Mouse (Mus musculus) lung, embryonic 16.5 days (tissue): ENCODE data around the gene Smad3. TPM values are rescaled to one million over a fixed set of nuclear protein-coding genes. Genes with fewer than 3 reads are reported as not detected.

Experiments
- ATAC-seq: fragments of 200-750 bp; cut with Nextera tagmentation; 2 replicates; pipeline ENCODE4 v1.8.0; 2017; ENCODE audit warnings: low read depth, mild to moderate bottlenecking, moderate library complexity
- H3K27ac ChIP-seq: fragments of 300-500 bp; sonication (generic); 2 replicates; pipeline ENCODE4 v1.5.1; 2014; ENCODE audit warnings: mild to moderate bottlenecking, control low read depth, low read length
- H3K27me3 ChIP-seq: fragments of 300-500 bp; sonication (generic); 2 replicates; pipeline ENCODE4 v1.6.1; 2014; ENCODE audit warnings: low read depth, low read length, mixed read lengths; ENCODE audit not compliant: control insufficient read depth, insufficient read depth
- H3K36me3 ChIP-seq: fragments of 300-500 bp; sonication (generic); 2 replicates; pipeline ENCODE4 v1.6.1; 2014; ENCODE audit warnings: low read length; ENCODE audit not compliant: control insufficient read depth, insufficient read depth
- H3K4me1 ChIP-seq: fragments of 300-500 bp; sonication (generic); replicated peaks from 2 replicates; pipeline ENCODE4 v1.6.1; 2014; ENCODE audit warnings: low read length, mixed read lengths; ENCODE audit not compliant: control insufficient read depth, insufficient read depth
- H3K4me2 ChIP-seq: fragments of 300-500 bp; sonication (generic); 2 replicates; pipeline ENCODE4 v1.6.1; 2014; ENCODE audit warnings: low read depth, low read length, control low read depth
- H3K4me3 ChIP-seq: fragments of 300-500 bp; sonication (generic); 2 replicates; pipeline ENCODE4 v1.5.1; 2014; ENCODE audit warnings: mild to moderate bottlenecking, low read length, control low read depth
- H3K9ac ChIP-seq: fragments of 300-500 bp; sonication (generic); 2 replicates; pipeline ENCODE4 v1.6.1; 2014; ENCODE audit warnings: low read length, control low read depth
- H3K9me3 ChIP-seq: fragments of 300-500 bp; sonication (generic); 2 replicates; pipeline ENCODE4 v1.6.1; 2016; ENCODE audit warnings: low read length; ENCODE audit not compliant: control insufficient read depth
- WGBS: fragments of 180-500 bp; shearing (Covaris S2); extraction: QIAGEN DNeasy Blood & Tissue Kit; methylation state at CpG from one replicate; pipeline ENCODE4 v1.1.7; 2014; 5-methylcytosine and 5-hydroxymethylcytosine counted together
- polyA plus RNA-seq: library from polyadenylated mRNA; unstranded; fragments of >200 nt; fragmentation: Nextera tagmentation; extraction: Ambion mirVana; gene quantifications from 2 replicates; pipeline ENCODE4 v1.2.1, GENCODE M21; 2015

Gene Smad3
- polyA plus RNA-seq, 1 experiment from 2014 or later: 18.0 TPM

DNA sequence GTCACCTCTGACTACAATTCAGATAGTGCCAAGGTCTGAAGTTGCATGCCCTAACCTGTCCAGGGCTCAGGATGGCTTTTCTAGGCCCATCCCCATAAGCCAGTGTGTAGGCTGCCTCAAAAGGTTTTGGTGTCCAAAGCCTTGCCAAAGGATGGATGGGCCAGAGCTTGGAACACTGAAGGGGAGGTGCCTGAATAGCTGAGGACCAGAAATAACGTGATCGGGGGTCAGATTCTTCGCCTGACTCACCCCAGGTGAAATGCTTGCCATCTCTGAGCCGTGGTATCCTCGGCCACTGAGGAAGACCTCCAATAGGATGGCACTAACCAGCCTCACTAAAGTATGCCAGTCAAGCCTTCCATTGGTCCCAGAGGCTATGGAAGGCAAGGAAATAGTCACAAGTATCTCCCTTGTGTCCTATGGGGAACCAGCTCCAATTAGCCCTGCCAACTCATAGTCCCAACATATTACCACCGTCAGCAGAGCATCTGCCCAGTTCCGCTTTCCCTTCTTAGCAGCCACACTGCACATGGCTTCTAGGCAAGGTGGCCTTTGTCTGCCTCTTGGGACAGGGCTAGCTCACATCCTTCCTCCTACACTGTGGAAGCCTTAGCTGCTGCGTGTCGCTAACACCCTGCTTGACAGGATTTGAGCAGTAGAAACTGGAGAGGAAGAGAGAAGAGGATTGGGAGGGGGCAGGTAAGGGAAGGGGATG lies 26.5 kb downstream of the Smad3 start:
- Histone ChIP-seq H3K9ac (no peak overlapping the region), H3K4me2 (no peak overlapping the region), H3K4me1 (peaks cover 34% of the 10 kb centered on the region), H3K27me3 (no peaks in the 10 kb centered on the region), H3K36me3 (no peaks in the 10 kb centered on the region), H3K4me3 (no peak overlapping the region), H3K27ac (no peak overlapping the region), H3K9me3 (no peaks in the 10 kb centered on the region)
- WGBS: 69% methylated on average over 9 of the region's 9 CpGs
- no peak for ATAC-seq

- Histone ChIP-seq H3K9me3 (no peaks in the 10 kb centered on the region), H3K4me2 (no peak overlapping the region), H3K27ac (no peak overlapping the region), H3K4me3 (no peak overlapping the region), H3K9ac (no peak overlapping the region), H3K36me3 (no peaks in the 10 kb centered on the region), H3K27me3 (no peaks in the 10 kb centered on the region), H3K4me1 (peaks cover 29% of the 10 kb centered on the region)
- 62% methylated on average over 10 of the region's 10 CpGs for WGBS
- ATAC-seq: no peak
These were observed 28.8 kb downstream of the Smad3 start for GRCm38 (mm10) chr9:63728969-63729368.

DNA sequence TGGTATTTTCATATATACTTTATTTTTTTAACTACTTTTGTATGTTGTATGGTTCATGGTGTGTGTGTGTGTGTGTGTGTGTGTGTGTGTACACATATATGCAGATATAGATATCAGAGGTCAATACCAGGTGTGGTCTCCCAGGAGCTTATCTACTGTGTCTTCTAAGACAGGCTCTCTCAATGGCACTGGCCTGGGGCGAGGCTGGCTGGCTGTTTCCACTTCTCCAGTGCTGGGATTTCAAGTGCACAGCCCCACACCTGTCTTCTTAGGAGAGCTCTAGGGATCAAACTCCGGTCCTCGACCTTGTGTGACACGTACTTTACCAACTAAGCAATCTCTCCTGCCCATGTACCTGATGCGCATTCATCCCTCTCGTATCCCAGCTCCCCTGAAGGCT lies 30.7 kb downstream of the Smad3 start:
- Histone ChIP-seq H3K36me3 (no peaks in the 10 kb centered on the region), H3K9me3 (no peaks in the 10 kb centered on the region), H3K4me2 (no peak overlapping the region), H3K4me3 (no peak overlapping the region), H3K4me1 (peaks cover 41% of the 10 kb centered on the region), H3K27me3 (no peaks in the 10 kb centered on the region), H3K27ac (peak overlapping the region; percentile 87), H3K9ac (no peak overlapping the region)
- 63% methylated on average over 6 of the region's 6 CpGs for WGBS
- no peak for ATAC-seq

DNA sequence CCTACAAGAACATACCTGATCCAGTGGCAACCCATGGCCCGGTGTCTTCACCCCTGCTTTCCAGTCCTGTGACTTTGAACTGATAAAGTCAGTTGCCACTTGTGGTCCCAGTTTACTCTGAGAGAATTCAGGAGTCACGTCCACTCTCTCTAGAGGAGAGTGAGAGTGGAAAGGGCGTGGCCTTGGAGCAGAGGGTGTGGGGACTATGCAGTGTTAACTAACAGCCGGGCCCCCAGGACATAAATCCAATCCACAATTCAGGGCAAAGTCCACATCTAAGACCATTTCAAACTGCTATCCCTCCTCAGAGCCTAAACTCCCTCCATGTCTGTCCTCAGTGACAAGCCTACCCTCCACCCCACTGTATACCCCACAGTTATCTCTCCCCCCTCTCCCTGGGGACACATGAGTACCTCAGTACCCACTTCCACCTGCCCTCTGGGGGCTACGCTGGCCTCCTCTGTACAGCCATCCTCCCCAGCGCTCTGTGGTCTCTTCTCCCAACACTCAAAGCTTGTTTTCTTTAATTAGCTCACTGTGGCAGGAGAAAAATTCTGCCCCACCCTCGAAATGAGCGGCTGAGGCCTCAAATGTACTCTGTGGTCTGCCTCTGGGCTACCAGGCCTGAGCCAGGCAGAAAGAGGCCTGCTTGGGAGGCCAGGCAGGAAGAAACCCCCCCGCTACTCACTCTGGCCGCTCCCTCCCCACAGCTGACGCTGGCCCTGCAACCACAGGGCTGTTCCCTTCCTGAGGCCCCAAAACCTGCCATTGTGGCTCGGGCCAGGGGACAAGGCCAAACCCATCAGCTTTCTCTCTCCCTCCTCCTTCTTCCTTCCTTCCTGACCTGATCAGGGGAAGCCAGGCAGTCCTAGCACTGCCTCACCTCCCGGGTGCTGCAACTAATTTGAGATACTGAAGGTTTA lies 31.4 kb downstream of the Smad3 start:
- WGBS: 36% methylated on average over 13 of the region's 13 CpGs
- ATAC-seq: peak; percentile 67
- no peaks in the 10 kb centered on the region for H3K36me3 ChIP-seq
- no peaks in the 10 kb centered on the region for H3K27me3 ChIP-seq
- no peak overlapping the region for H3K4me2 ChIP-seq
- peak overlapping the region; percentile 87 for H3K27ac ChIP-seq
- no peaks in the 10 kb centered on the region for H3K9me3 ChIP-seq
- no peak overlapping the region for H3K4me3 ChIP-seq
- peaks cover 46% of the 10 kb centered on the region for H3K4me1 ChIP-seq
- peak overlapping the region; percentile 52 for H3K9ac ChIP-seq

DNA sequence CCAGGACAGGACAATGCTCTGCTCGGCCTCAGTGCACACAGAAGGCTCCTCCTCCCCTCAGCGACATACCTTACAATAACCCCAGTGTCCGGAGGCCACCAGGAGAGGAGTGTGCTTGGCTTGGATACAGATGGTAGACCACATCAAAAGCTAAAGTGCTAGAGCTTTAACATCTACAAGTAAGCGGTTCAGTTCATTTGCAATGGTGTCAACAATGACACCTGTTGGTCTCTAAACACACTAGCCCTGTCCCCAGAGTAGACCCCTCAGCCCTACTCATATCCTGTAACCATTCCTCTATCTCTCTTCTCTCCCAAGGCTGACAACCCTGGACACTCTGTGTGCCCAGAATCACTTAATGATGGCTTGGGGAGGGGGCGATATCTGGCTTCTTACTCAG lies 33.0 kb downstream of the Smad3 start:
- no peaks in the 10 kb centered on the region for H3K27me3 ChIP-seq
- H3K9me3 ChIP-seq: no peaks in the 10 kb centered on the region
- ATAC-seq: no peak
- H3K27ac ChIP-seq: no peak overlapping the region
- H3K9ac ChIP-seq: no peak overlapping the region
- H3K4me1 ChIP-seq: peaks cover 60% of the 10 kb centered on the region
- H3K36me3 ChIP-seq: no peaks in the 10 kb centered on the region
- H3K4me2 ChIP-seq: no peak overlapping the region
- 78% methylated on average over 5 of the region's 5 CpGs for WGBS
- no peak overlapping the region for H3K4me3 ChIP-seq

DNA sequence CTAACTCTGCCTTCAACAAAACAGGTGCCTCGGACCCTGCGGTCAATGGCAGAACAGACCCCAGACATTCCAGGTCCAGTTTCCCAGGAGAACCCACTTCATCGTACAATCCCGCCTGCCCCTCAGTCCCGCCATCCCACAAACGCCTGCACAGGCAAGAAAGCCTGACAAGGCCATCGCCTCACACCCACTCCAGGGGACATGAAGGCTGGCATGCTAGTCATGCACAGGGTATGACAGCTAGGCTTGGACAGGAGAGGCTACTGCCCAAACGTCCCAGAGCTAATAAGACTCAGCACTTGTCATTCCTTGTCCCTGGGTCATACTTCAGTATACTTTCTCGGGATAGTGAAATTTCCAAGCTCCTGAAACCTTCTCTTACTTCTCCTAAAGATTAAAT lies 34.9 kb downstream of the Smad3 start:
- Histone ChIP-seq H3K4me1 (peaks cover 57% of the 10 kb centered on the region), H3K27ac (no peak overlapping the region), H3K9ac (no peak overlapping the region), H3K9me3 (no peaks in the 10 kb centered on the region), H3K4me2 (no peak overlapping the region), H3K27me3 (no peaks in the 10 kb centered on the region), H3K4me3 (no peak overlapping the region), H3K36me3 (no peaks in the 10 kb centered on the region; the same call in 1 of the 2 replicates)
- 69% methylated on average over 9 of the region's 9 CpGs for WGBS
- no peak for ATAC-seq

GRCm38 (mm10) chr9:63722350-63722749 lies 35.4 kb downstream of the Smad3 start:
- ATAC-seq: no peak
- 67% methylated on average over 7 of the region's 7 CpGs for WGBS
- Histone ChIP-seq H3K27ac (peak overlapping the region; percentile 27; the same call in 1 of the 2 replicates), H3K4me2 (no peak overlapping the region), H3K4me3 (no peak overlapping the region), H3K4me1 (peaks cover 59% of the 10 kb centered on the region), H3K9me3 (no peaks in the 10 kb centered on the region), H3K27me3 (no peaks in the 10 kb centered on the region), H3K36me3 (no peaks in the 10 kb centered on the region; the same call in 1 of the 2 replicates), H3K9ac (no peak overlapping the region)

GRCm38 (mm10) chr9:63721573-63722275 lies 36.1 kb downstream of the Smad3 start:
- Histone ChIP-seq H3K4me2 (no peak overlapping the region), H3K36me3 (no peaks in the 10 kb centered on the region; the same call in 1 of the 2 replicates), H3K4me1 (peaks cover 59% of the 10 kb centered on the region), H3K27ac (peak overlapping the region; percentile 27; the same call in 1 of the 2 replicates), H3K9me3 (no peaks in the 10 kb centered on the region), H3K27me3 (no peaks in the 10 kb centered on the region), H3K4me3 (no peak overlapping the region), H3K9ac (no peak overlapping the region)
- 59% methylated on average over 9 of the region's 9 CpGs for WGBS
- no peak for ATAC-seq

DNA sequence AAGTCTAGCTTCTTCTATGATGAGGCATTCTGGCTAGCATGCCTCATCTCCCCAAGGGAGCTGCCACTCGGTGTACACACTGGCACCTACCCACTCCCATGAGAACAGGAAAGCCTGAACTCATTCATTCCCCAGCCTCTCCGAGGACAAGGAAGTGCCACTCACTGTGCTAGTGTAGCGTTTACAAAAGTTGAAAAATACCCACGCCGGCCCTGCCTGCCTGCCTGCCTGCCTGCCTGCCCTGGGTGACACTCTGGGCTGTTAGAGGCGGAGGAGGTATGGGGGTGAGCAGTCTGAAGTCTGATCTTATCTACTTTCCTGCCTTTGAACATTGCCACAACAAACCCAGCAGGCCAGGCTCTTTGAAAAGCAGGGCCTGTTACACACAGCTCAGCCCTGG lies 37.1 kb downstream of the Smad3 start:
- no peaks in the 10 kb centered on the region for H3K27me3 ChIP-seq
- H3K9me3 ChIP-seq: no peaks in the 10 kb centered on the region
- H3K4me1 ChIP-seq: peaks cover 61% of the 10 kb centered on the region
- 21% methylated on average over 6 of the region's 6 CpGs for WGBS
- H3K27ac ChIP-seq: peak overlapping the region; percentile 18
- no peak overlapping the region for H3K9ac ChIP-seq
- no peaks in the 10 kb centered on the region; the same call in 1 of the 2 replicates for H3K36me3 ChIP-seq
- no peak overlapping the region for H3K4me2 ChIP-seq
- H3K4me3 ChIP-seq: no peak overlapping the region
- peak; percentile 47 for ATAC-seq
